Mouse (Mus musculus): ENCODE data around the gene Letm1. TPM values are rescaled to one million over a fixed set of nuclear protein-coding genes. Genes with fewer than 3 reads are reported as not detected.

Letm1 gene
- polyA plus RNA-seq, 1 experiment = 69.5 TPM

DNA sequence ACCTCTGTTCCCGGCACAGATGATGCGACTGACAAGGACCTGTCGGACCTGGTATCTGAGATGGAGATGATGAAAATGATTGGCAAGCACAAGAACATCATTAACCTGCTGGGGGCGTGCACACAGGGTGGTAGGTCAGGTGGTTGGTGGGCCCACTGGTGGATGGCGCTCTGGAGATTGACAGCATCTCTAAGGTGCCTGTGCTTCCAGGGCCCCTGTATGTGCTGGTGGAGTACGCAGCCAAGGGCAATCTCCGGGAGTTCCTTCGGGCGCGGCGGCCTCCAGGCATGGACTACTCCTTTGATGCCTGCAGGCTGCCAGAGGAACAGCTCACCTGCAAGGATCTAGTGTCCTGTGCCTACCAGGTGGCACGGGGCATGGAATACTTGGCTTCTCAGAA, 48.8 kb downstream of the Letm1 start:
- Histone ChIP-seq H3K36me3 (ENCODE audit: control insufficient read depth, insufficient read depth, low read length) (no peaks in the 10 kb centered on the region), H3K4me1 (replicated peaks; ENCODE audit: control insufficient read depth, insufficient read depth, low read length) (no peaks in the 10 kb centered on the region), H3K4me3 (ENCODE audit: control insufficient read depth, insufficient read depth, low read length) (no peak overlapping the region), H3K27ac (ENCODE audit: control insufficient read depth, insufficient read depth, low read length) (no peak overlapping the region), H3K27me3 (ENCODE audit: control insufficient read depth, insufficient read depth, low read length) (no peaks in the 10 kb centered on the region)
- DNase-seq = no peak
- TF ChIP-seq POLR2A (IDR thresholded peaks at IDR 0.05; ENCODE audit: control insufficient read depth, extremely low read depth, insufficient read depth, low read length, poor library complexity) = no peak
- no peak for TF ChIP-seq CTCF (IDR thresholded peaks at IDR 0.05; ENCODE audit: borderline replicate concordance, control insufficient read depth, extremely low read depth, insufficient read depth, low read length, poor library complexity)
- 96% methylated on average over 12 of the region's 12 CpGs for WGBS

DNA sequence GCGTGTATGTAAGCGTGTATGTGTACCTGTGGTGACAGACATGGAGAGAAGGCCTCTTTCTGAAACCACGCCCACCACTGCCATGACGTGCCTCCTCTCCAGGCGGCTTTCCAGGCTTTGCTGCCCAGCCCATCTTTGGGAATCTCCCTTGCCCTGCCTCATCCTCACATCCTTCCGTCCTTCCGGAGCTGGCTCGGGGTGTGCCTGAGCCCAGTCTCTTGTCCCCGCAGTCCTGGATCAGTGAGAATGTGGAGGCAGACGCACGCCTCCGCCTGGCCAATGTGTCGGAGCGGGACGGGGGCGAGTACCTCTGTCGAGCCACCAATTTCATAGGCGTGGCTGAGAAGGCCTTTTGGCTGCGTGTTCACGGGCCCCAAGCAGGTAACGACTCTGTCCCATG, 51.6 kb downstream of the Letm1 start:
- H3K36me3 ChIP-seq (ENCODE audit: control insufficient read depth, insufficient read depth, low read length) = no peaks in the 10 kb centered on the region
- no peaks in the 10 kb centered on the region for H3K4me1 ChIP-seq (replicated peaks; ENCODE audit: control insufficient read depth, insufficient read depth, low read length)
- 93% methylated on average over 21 of the region's 21 CpGs for WGBS
- no peak overlapping the region for H3K4me3 ChIP-seq (ENCODE audit: control insufficient read depth, insufficient read depth, low read length)
- TF ChIP-seq POLR2A (IDR thresholded peaks at IDR 0.05; ENCODE audit: control insufficient read depth, extremely low read depth, insufficient read depth, low read length, poor library complexity) (no peak), CTCF (IDR thresholded peaks at IDR 0.05; ENCODE audit: borderline replicate concordance, control insufficient read depth, extremely low read depth, insufficient read depth, low read length, poor library complexity) (no peak)
- DNase-seq = no peak
- H3K27me3 ChIP-seq (ENCODE audit: control insufficient read depth, insufficient read depth, low read length) = no peaks in the 10 kb centered on the region
- H3K27ac ChIP-seq (ENCODE audit: control insufficient read depth, insufficient read depth, low read length) = no peak overlapping the region

- no peaks in the 10 kb centered on the region; the same call in 1 of the 2 replicates for H3K27me3 ChIP-seq (ENCODE audit: control insufficient read depth, insufficient read depth, low read length)
- no peak overlapping the region for H3K4me3 ChIP-seq (ENCODE audit: control insufficient read depth, insufficient read depth, low read length)
- H3K4me1 ChIP-seq (replicated peaks; ENCODE audit: control insufficient read depth, insufficient read depth, low read length) = no peaks in the 10 kb centered on the region
- no peak overlapping the region for H3K27ac ChIP-seq (ENCODE audit: control insufficient read depth, insufficient read depth, low read length)
- WGBS = 89% methylated on average over 5 of the region's 5 CpGs
- H3K36me3 ChIP-seq (ENCODE audit: control insufficient read depth, insufficient read depth, low read length) = no peaks in the 10 kb centered on the region
- DNase-seq = no peak
- TF ChIP-seq CTCF (IDR thresholded peaks at IDR 0.05; ENCODE audit: borderline replicate concordance, control insufficient read depth, extremely low read depth, insufficient read depth, low read length, poor library complexity) (no peak), POLR2A (IDR thresholded peaks at IDR 0.05; ENCODE audit: control insufficient read depth, extremely low read depth, insufficient read depth, low read length, poor library complexity) (no peak)
These were observed 52.1 kb downstream of the Letm1 start for GRCm38 (mm10) chr5:33730516-33730915.

GRCm38 (mm10) chr5:33728841-33729240, 53.8 kb downstream of the Letm1 start:
- DNase-seq = no peak
- no peaks in the 10 kb centered on the region for H3K4me1 ChIP-seq (replicated peaks; ENCODE audit: control insufficient read depth, insufficient read depth, low read length)
- no peak overlapping the region for H3K4me3 ChIP-seq (ENCODE audit: control insufficient read depth, insufficient read depth, low read length)
- H3K27ac ChIP-seq (ENCODE audit: control insufficient read depth, insufficient read depth, low read length) = no peak overlapping the region
- H3K36me3 ChIP-seq (ENCODE audit: control insufficient read depth, insufficient read depth, low read length) = no peaks in the 10 kb centered on the region
- H3K27me3 ChIP-seq (ENCODE audit: control insufficient read depth, insufficient read depth, low read length) = peaks cover 7% of the 10 kb centered on the region; the same call in 1 of the 2 replicates
- 97% methylated on average over 7 of the region's 7 CpGs for whole genome bisulfite sequencing
- no peak for TF ChIP-seq POLR2A (IDR thresholded peaks at IDR 0.05; ENCODE audit: control insufficient read depth, extremely low read depth, insufficient read depth, low read length, poor library complexity)
- no peak for TF ChIP-seq CTCF (IDR thresholded peaks at IDR 0.05; ENCODE audit: borderline replicate concordance, control insufficient read depth, extremely low read depth, insufficient read depth, low read length, poor library complexity)

- no peak overlapping the region for H3K4me3 ChIP-seq (ENCODE audit: control insufficient read depth, insufficient read depth, low read length)
- TF ChIP-seq CTCF (IDR thresholded peaks at IDR 0.05; ENCODE audit: borderline replicate concordance, control insufficient read depth, extremely low read depth, insufficient read depth, low read length, poor library complexity) = no peak
- no peak for TF ChIP-seq POLR2A (IDR thresholded peaks at IDR 0.05; ENCODE audit: control insufficient read depth, extremely low read depth, insufficient read depth, low read length, poor library complexity)
- H3K4me1 ChIP-seq (replicated peaks; ENCODE audit: control insufficient read depth, insufficient read depth, low read length) = peaks cover 15% of the 10 kb centered on the region
- peaks cover 23% of the 10 kb centered on the region; the same call in 1 of the 2 replicates for H3K27me3 ChIP-seq (ENCODE audit: control insufficient read depth, insufficient read depth, low read length)
- WGBS = 77% methylated on average over 1 of the region's 1 CpGs
- H3K36me3 ChIP-seq (ENCODE audit: control insufficient read depth, insufficient read depth, low read length) = no peaks in the 10 kb centered on the region
- no peak for DNase-seq
- H3K27ac ChIP-seq (ENCODE audit: control insufficient read depth, insufficient read depth, low read length) = no peak overlapping the region
These were observed 55.7 kb downstream of the Letm1 start for GRCm38 (mm10) chr5:33726891-33727290.

DNA sequence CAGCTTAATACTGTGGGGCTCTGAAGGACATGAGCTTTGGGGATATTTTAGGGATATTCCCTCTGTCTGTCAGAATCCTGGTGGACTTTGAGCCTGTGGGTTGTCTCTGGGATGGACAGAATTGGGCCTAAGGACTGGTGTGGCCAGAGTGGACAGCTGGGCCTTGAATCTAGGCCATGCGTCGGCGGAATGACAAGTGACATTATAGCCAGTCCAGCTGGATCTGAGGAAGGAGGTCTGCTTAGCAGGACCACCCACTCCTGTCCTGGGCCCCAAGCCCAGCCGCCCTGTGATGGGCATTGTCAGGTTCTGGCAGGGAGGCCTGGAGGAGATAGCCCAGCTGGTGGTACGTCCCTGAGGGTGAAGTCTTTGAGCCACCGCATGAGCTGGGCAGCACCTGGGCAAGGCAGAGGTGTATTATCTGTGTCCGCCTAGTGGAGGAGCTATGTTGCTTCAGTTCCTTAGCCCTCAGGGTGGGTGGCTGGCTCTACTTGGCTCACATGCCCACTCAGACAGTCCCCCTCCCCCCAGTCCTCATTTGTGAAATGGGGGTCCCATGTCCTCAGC, 56.5 kb downstream of the Letm1 start:
- no peak for DNase-seq
- TF ChIP-seq POLR2A (IDR thresholded peaks at IDR 0.05; ENCODE audit: control insufficient read depth, extremely low read depth, insufficient read depth, low read length, poor library complexity) = no peak
- no peak for TF ChIP-seq CTCF (IDR thresholded peaks at IDR 0.05; ENCODE audit: borderline replicate concordance, control insufficient read depth, extremely low read depth, insufficient read depth, low read length, poor library complexity)
- H3K4me1 ChIP-seq (replicated peaks; ENCODE audit: control insufficient read depth, insufficient read depth, low read length) = peaks cover 18% of the 10 kb centered on the region
- no peaks in the 10 kb centered on the region for H3K36me3 ChIP-seq (ENCODE audit: control insufficient read depth, insufficient read depth, low read length)
- H3K27me3 ChIP-seq (ENCODE audit: control insufficient read depth, insufficient read depth, low read length) = peaks cover 26% of the 10 kb centered on the region; the same call in 1 of the 2 replicates
- WGBS = 95% methylated on average over 7 of the region's 7 CpGs
- no peak overlapping the region for H3K4me3 ChIP-seq (ENCODE audit: control insufficient read depth, insufficient read depth, low read length)
- H3K27ac ChIP-seq (ENCODE audit: control insufficient read depth, insufficient read depth, low read length) = no peak overlapping the region

Data from thymus, adult 2 months (tissue).